Mouse (Mus musculus): ENCODE results near the gene Psme3.

GRCm38 (mm10) chr11:101367326-101367935 is 51.4 kb downstream of the Psme3 start, which contains the start of gene G6pc:
- TF ChIP-seq CTCF (IDR thresholded peaks at IDR 0.05; ENCODE audit: low read depth) = no peak
- no peak for TF ChIP-seq EP300 (IDR thresholded peaks at IDR 0.05; ENCODE audit: low read depth)
